Mouse (Mus musculus): ENCODE results near the gene Irak4. TPM values are rescaled to one million over a fixed set of nuclear protein-coding genes. Genes with fewer than 3 reads are reported as not detected.

The Irak4 gene
- total and polyA plus RNA-seq, 3 experiments, result 6.7 to 9.4 TPM; not detected in 1

- Histone ChIP-seq H3K4me3 (ENCODE audit: control insufficient read depth in 1 of 2, insufficient read depth in 1 of 2, low read depth in 2 of 2, low read length in 2 of 2) (peak overlapping the region; percentile 35 to 60), H3K4me1 (ENCODE audit: control insufficient read depth in 1 of 2, insufficient read depth in 2 of 2, low read length in 2 of 2) (peaks cover 0 to 10% of the 10 kb centered on the region in 2 experiments; a peak in 3 of 4 replicates), H3K79me2 (ENCODE audit: control insufficient read depth, insufficient read depth, low read length, poor library complexity) (no peaks in the 10 kb centered on the region), H3K27ac (ENCODE audit: control insufficient read depth, low read depth, low read length) (peak overlapping the region; percentile 63), H3K27me3 (ENCODE audit: control insufficient read depth in 1 of 2, insufficient read depth in 2 of 2, low read length in 2 of 2) (no peaks in the 10 kb centered on the region), H3K36me3 (ENCODE audit: control insufficient read depth in 1 of 2, insufficient read depth in 2 of 2, low read length in 2 of 2) (peaks cover 0 to 3% of the 10 kb centered on the region in 2 experiments; a peak in 2 of 4 replicates), H3K9me3 (replicated peaks; ENCODE audit: insufficient read depth, low read length) (no peaks in the 10 kb centered on the region), H3K9ac (ENCODE audit: control insufficient read depth, low read depth, low read length, poor library complexity, severe bottlenecking) (peak overlapping the region; percentile 59)
- peak; percentile 67 for DNase-seq (ENCODE audit: low read depth, low spot score)
- peak; percentile 31; the same call in 1 of the 2 replicates for TF ChIP-seq GATA1 (IDR thresholded peaks at IDR 0.05; ENCODE audit: low read depth, low read length)
- TF ChIP-seq SIN3A (IDR thresholded peaks at IDR 0.05; ENCODE audit: low read length), result peak; percentile 63
- TF ChIP-seq MEF2A (IDR thresholded peaks at IDR 0.05; ENCODE audit: extremely low read depth, insufficient replicate concordance, low read depth, low read length, poor library complexity, severe bottlenecking), result peak; percentile 86; the same call in 1 of the 2 replicates
- peak; percentile 36; the same call in 1 of the 2 replicates for TF ChIP-seq MXI1 (IDR thresholded peaks at IDR 0.05; ENCODE audit: low read depth, low read length)
- TF ChIP-seq MYB (IDR thresholded peaks at IDR 0.05; ENCODE audit: low read depth, low read length), result 0 out of 2 replicates have a peak, but pooled peaks have one; percentile 40
- peak; percentile 31; the same call in 1 of the 2 replicates for TF ChIP-seq MYC (IDR thresholded peaks at IDR 0.05; ENCODE audit: low read depth, low read length)
- no peak for TF ChIP-seq GABPA (IDR thresholded peaks at IDR 0.05; ENCODE audit: low read depth, low read length)
- peak; percentile 22; the same call in 1 of the 2 replicates for TF ChIP-seq ETS1 (IDR thresholded peaks at IDR 0.05; ENCODE audit: low read depth, low read length)
- 0 out of 2 replicates have a peak, but pooled peaks have one; percentile 11 for TF ChIP-seq TBP (IDR thresholded peaks at IDR 0.05; ENCODE audit: low read depth, low read length)
- no peak for TF ChIP-seq TCF12 (IDR thresholded peaks at IDR 0.05; ENCODE audit: low read depth, low read length)
- TF ChIP-seq NELFE (IDR thresholded peaks at IDR 0.05; ENCODE audit: low read depth, low read length), result peak; percentile 42
- peak; percentile 34 to 75; a peak in 2 of 4 replicates for TF ChIP-seq EP300 (IDR thresholded peaks at IDR 0.05; ENCODE audit: low read depth in 1 of 2, low read length in 2 of 2)
- peak; percentile 41; the same call in 1 of the 2 replicates for TF ChIP-seq HCFC1 (IDR thresholded peaks at IDR 0.05; ENCODE audit: low read depth, low read length)
- TF ChIP-seq ZNF384 (IDR thresholded peaks at IDR 0.05; ENCODE audit: low read depth, low read length), result no peak
- peak; percentile 8 for TF ChIP-seq SMC3 (IDR thresholded peaks at IDR 0.05; ENCODE audit: low read depth, low read length)
Observed at GRCm38 (mm10) chr15:94517913-94518491, 25.4 kb upstream of the Irak4 start.

GRCm38 (mm10) chr15:94520205-94520900 is 23.1 kb upstream of the Irak4 start:
- no peaks in the 10 kb centered on the region for H3K27me3 ChIP-seq (ENCODE audit: control insufficient read depth in 1 of 2, insufficient read depth in 2 of 2, low read length in 2 of 2)
- H3K9ac ChIP-seq (ENCODE audit: control insufficient read depth, low read depth, low read length, poor library complexity, severe bottlenecking), result no peak overlapping the region
- DNase-seq (ENCODE audit: low read depth, low spot score), result peak; percentile 93
- H3K27ac ChIP-seq (ENCODE audit: control insufficient read depth, low read depth, low read length), result no peak overlapping the region
- H3K9me3 ChIP-seq (replicated peaks; ENCODE audit: insufficient read depth, low read length), result no peaks in the 10 kb centered on the region
- H3K79me2 ChIP-seq (ENCODE audit: control insufficient read depth, insufficient read depth, low read length, poor library complexity), result no peaks in the 10 kb centered on the region
- H3K4me3 ChIP-seq (ENCODE audit: control insufficient read depth in 1 of 2, insufficient read depth in 1 of 2, low read depth in 2 of 2, low read length in 2 of 2), result no peak overlapping the region
- peaks cover 0 to 10% of the 10 kb centered on the region in 2 experiments; a peak in 3 of 4 replicates for H3K4me1 ChIP-seq (ENCODE audit: control insufficient read depth in 1 of 2, insufficient read depth in 2 of 2, low read length in 2 of 2)
- H3K36me3 ChIP-seq (ENCODE audit: control insufficient read depth in 1 of 2, insufficient read depth in 2 of 2, low read length in 2 of 2), result peaks cover 0 to 3% of the 10 kb centered on the region in 2 experiments; a peak in 2 of 4 replicates
- no peak for TF ChIP-seq ZMIZ1 (IDR thresholded peaks at IDR 0.05; ENCODE audit: low read depth, low read length)
- no peak for TF ChIP-seq TCF12 (IDR thresholded peaks at IDR 0.05; ENCODE audit: low read depth, low read length)
- no peak for TF ChIP-seq POLR2AphosphoS5 (IDR thresholded peaks at IDR 0.05; ENCODE audit: borderline replicate concordance, low read depth, low read length)
- no peak for TF ChIP-seq ZNF384 (IDR thresholded peaks at IDR 0.05; ENCODE audit: low read depth, low read length)
- no peak for TF ChIP-seq POLR2A (IDR thresholded peaks at IDR 0.05; ENCODE audit: control insufficient read depth in 1 of 2, insufficient read depth in 1 of 2, low read depth in 1 of 2, low read length in 2 of 2, poor library complexity in 1 of 2)
- TF ChIP-seq EP300 (IDR thresholded peaks at IDR 0.05; ENCODE audit: low read depth in 1 of 2, low read length in 2 of 2), result no peak
- TF ChIP-seq GABPA (IDR thresholded peaks at IDR 0.05; ENCODE audit: low read depth, low read length), result no peak
- no peak for TF ChIP-seq JUND (IDR thresholded peaks at IDR 0.05; ENCODE audit: low read depth, low read length)
- peak; percentile 75 for TF ChIP-seq MYC (IDR thresholded peaks at IDR 0.05; ENCODE audit: low read depth, low read length)
- TF ChIP-seq TBP (IDR thresholded peaks at IDR 0.05; ENCODE audit: low read depth, low read length), result no peak
- no peak for TF ChIP-seq MYB (IDR thresholded peaks at IDR 0.05; ENCODE audit: low read depth, low read length)
- TF ChIP-seq MEF2A (IDR thresholded peaks at IDR 0.05; ENCODE audit: extremely low read depth, insufficient replicate concordance, low read depth, low read length, poor library complexity, severe bottlenecking), result no peak
- no peak for TF ChIP-seq TAL1 (IDR thresholded peaks at IDR 0.05; ENCODE audit: low read length)
- no peak for TF ChIP-seq UBTF (IDR thresholded peaks at IDR 0.05; ENCODE audit: borderline replicate concordance, insufficient read depth, low read depth, low read length)
- peak; percentile 99 for TF ChIP-seq SMC3 (IDR thresholded peaks at IDR 0.05; ENCODE audit: low read depth, low read length)
- no peak for TF ChIP-seq E2F4 (IDR thresholded peaks at IDR 0.05; ENCODE audit: borderline replicate concordance, low read depth, low read length)
- TF ChIP-seq HCFC1 (IDR thresholded peaks at IDR 0.05; ENCODE audit: low read depth, low read length), result no peak
- TF ChIP-seq KAT2A (conservative IDR thresholded peaks at IDR 0.05; ENCODE audit: low read depth, low read length), result no peak
- TF ChIP-seq GATA1 (IDR thresholded peaks at IDR 0.05; ENCODE audit: low read depth, low read length), result peak; percentile 77
- peak; percentile 99 for TF ChIP-seq ZC3H11A (IDR thresholded peaks at IDR 0.05; ENCODE audit: low read depth, low read length)
- no peak for TF ChIP-seq POLR2AphosphoS2 (IDR thresholded peaks at IDR 0.05; ENCODE audit: low read length)
- no peak for TF ChIP-seq SIN3A (IDR thresholded peaks at IDR 0.05; ENCODE audit: low read length)
- TF ChIP-seq RAD21 (IDR thresholded peaks at IDR 0.05; ENCODE audit: low read depth, low read length), result no peak; the same call in none of the 2 replicates
